Mouse (Mus musculus) adrenal gland, postnatal 14 days (tissue): ENCODE data around the gene Cd34. TPM values are rescaled to one million over a fixed set of nuclear protein-coding genes. Genes with fewer than 3 reads are reported as not detected.

Experiments
- total RNA-seq: library from RNA; stranded (reverse); gene quantifications from 2 replicates; pipeline ENCODE4 v1.2.3, GENCODE M21; 2021

Gene Cd34
- total RNA-seq, 1 experiment from 2014 or later = 79.3 TPM

Other genes starting within 250 kb of the Cd34 start
- 2.0 TPM in 2 replicates for gene Cd46, start 153.4 kb downstream of the Cd34 start, total RNA-seq
- 71.3 and 78.2 TPM in 2 replicates for gene Cr1l, start 192.8 kb downstream of the Cd34 start, total RNA-seq
- 1.5 and 7.1 TPM in 2 replicates for gene Cr2, start 237.9 kb downstream of the Cd34 start, total RNA-seq